Mouse (Mus musculus) stomach, embryonic 14.5 days (tissue): ENCODE data around the gene Mtf1. TPM values are rescaled to one million over a fixed set of nuclear protein-coding genes. Genes with fewer than 3 reads are reported as not detected.

Source experiments
- ATAC-seq: fragments of 200-750 bp; cut with Nextera tagmentation; 2 replicates; pipeline ENCODE4 v1.8.0; 2017; ENCODE audit warnings: low read depth, moderate TSS enrichment; ENCODE audit not compliant: insufficient number of reproducible peaks, insufficient read depth, low FRiP score
- H3K27ac ChIP-seq: fragments of 300-500 bp; sonication (generic); 2 replicates; pipeline ENCODE4 v1.5.1; 2014; ENCODE audit warnings: mild to moderate bottlenecking, low read length, moderate library complexity, mixed read lengths
- H3K27me3 ChIP-seq: fragments of 300-500 bp; sonication (generic); 2 replicates; pipeline ENCODE4 v1.6.1; 2014; ENCODE audit warnings: low read length, control low read depth, mixed read lengths; ENCODE audit not compliant: control insufficient read depth, insufficient read depth
- H3K36me3 ChIP-seq: fragments of 300-500 bp; sonication (generic); 2 replicates; pipeline ENCODE4 v1.6.1; 2014; ENCODE audit warnings: mild to moderate bottlenecking, control low read depth, low read length, moderate library complexity, mixed read lengths; ENCODE audit not compliant: control insufficient read depth, insufficient read depth
- H3K4me1 ChIP-seq: fragments of 300-500 bp; sonication (generic); 2 replicates; pipeline ENCODE4 v1.6.1; 2014; ENCODE audit warnings: low read length, control low read depth, mixed read lengths; ENCODE audit not compliant: control insufficient read depth, insufficient read depth
- H3K4me2 ChIP-seq: fragments of 300-500 bp; sonication (generic); replicated peaks from 2 replicates; pipeline ENCODE4 v1.6.1; 2014; ENCODE audit warnings: low read depth, low read length, control low read depth
- H3K4me3 ChIP-seq: fragments of 300-500 bp; sonication (generic); 2 replicates; pipeline ENCODE4 v1.5.1; 2014; ENCODE audit warnings: low read depth, low read length, control low read depth
- H3K9ac ChIP-seq: fragments of 300-500 bp; sonication (generic); replicated peaks from 2 replicates; pipeline ENCODE4 v1.6.1; 2014; ENCODE audit warnings: low read depth, mild to moderate bottlenecking, control low read depth, low read length, moderate library complexity, mixed read lengths
- H3K9me3 ChIP-seq: fragments of 300-500 bp; sonication (generic); 2 replicates; pipeline ENCODE4 v1.6.1; 2016; ENCODE audit warnings: low read depth, low read length, control low read depth; ENCODE audit not compliant: control insufficient read depth
- WGBS: fragments of 180-500 bp; shearing (Covaris S2); extraction: QIAGEN DNeasy Blood & Tissue Kit; methylation state at CpG from one replicate; pipeline ENCODE4 v1.1.7; 2014; 5-methylcytosine and 5-hydroxymethylcytosine counted together
- polyA plus RNA-seq: library from polyadenylated mRNA; unstranded; fragments of >200 nt; fragmentation: Nextera tagmentation; extraction: Ambion mirVana; gene quantifications from 2 replicates; pipeline ENCODE4 v1.2.1, GENCODE M21; 2014

Mtf1 gene
- polyA plus RNA-seq, 1 experiment from 2014 or later = 14.1 TPM

DNA sequence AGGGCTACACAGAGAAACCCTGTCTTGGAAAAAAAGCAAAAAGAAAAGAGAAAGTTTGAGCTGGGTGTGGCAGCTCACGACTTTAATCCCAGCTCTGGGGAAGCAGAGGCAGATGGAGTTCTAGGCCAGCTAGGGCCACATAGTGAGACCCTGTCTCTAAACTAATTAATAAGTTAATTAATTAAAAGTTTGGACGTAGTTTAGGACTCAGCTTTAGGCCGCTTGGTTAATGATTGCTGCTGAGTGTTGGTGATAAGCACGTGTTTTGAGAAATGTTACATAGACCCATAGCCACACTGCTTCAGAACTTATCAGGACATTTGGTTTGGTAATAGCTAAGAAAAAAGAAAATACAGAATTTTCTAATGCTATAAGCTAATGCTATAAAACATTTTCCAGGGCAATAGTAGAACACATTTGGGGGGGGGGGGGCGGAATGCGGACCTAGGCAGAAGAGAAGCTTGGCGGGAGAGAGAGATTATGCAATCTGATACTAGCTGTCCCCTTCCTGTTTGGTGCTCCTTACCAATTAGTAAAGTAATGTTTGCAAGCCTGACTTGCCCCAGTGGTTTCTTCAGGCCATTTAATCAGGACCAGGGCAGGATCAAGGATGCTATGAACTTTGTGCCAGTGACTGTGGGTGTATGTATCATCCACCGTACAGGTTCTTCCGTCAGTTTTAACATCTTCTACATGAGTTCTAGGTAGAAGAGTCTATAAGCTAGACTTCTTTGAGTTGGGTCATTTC, 7.4 kb downstream of the Mtf1 start:
- H3K4me2 ChIP-seq = no peak overlapping the region
- no peak overlapping the region for H3K4me3 ChIP-seq
- 78% methylated on average over 9 of the region's 9 CpGs for WGBS
- H3K9me3 ChIP-seq = no peaks in the 10 kb centered on the region
- ATAC-seq = no peak
- no peak overlapping the region for H3K9ac ChIP-seq
- no peaks in the 10 kb centered on the region for H3K4me1 ChIP-seq
- no peaks in the 10 kb centered on the region for H3K27me3 ChIP-seq
- H3K27ac ChIP-seq = no peak overlapping the region
- H3K36me3 ChIP-seq = peaks cover 18% of the 10 kb centered on the region

DNA sequence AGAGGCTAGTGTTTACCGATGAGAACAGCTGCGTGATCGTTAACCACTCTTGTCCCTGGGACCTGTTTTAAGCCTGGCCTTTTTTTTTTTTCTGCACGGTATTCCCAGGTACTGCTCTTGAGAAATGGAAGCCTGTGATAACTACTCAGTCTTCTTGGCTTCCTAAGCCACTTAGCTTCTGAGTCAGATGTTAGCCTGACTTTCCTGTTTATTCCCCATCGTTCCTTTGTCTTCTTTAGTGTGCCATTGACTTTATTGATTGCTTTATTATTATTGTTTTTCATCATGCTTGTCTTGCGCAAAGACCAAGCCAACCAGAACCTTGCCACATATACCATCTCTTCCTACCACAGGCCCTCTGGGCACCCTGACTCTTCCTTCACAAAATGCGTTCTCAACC, 8.2 kb downstream of the Mtf1 start:
- Histone ChIP-seq H3K27ac (no peak overlapping the region), H3K9me3 (no peaks in the 10 kb centered on the region), H3K27me3 (no peaks in the 10 kb centered on the region), H3K9ac (no peak overlapping the region), H3K36me3 (peaks cover 13% of the 10 kb centered on the region), H3K4me2 (no peak overlapping the region), H3K4me3 (no peak overlapping the region), H3K4me1 (no peaks in the 10 kb centered on the region)
- ATAC-seq = no peak
- 83% methylated on average over 7 of the region's 7 CpGs for WGBS

DNA sequence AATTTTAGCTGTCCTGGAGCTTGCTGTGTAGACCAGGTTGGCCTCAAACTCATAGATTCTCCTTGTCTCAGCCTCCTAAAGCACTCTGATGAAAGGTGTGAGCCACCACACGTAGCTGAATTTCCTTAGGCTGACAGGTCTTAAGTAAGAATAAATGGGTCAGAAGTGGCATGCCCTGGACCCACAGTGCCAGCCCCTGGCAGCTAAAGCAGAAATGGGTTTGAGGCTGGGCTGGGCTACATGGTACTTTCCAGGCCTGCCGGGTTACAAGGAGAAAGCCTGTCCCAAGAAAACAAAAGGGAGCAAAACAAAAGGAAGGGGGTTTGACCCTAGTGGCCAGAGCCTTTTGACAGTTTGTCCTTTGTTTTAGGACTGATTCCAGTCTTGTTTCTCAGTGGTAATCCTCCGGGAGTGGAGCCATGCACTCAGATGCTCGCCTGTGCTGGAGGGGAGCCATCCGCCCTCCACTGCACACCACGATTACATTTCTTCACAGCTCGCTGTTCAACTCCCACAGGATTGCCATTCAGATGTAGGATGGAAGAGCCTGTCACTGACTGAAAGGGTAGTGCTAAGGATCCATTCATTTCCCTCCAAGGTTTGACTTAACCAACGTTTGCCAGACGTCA, 9.6 kb downstream of the Mtf1 start:
- Histone ChIP-seq H3K4me1 (no peaks in the 10 kb centered on the region), H3K4me3 (no peak overlapping the region), H3K27me3 (no peaks in the 10 kb centered on the region), H3K27ac (no peak overlapping the region), H3K9ac (no peak overlapping the region), H3K36me3 (peaks cover 2% of the 10 kb centered on the region), H3K9me3 (no peaks in the 10 kb centered on the region), H3K4me2 (no peak overlapping the region)
- WGBS = 75% methylated on average over 9 of the region's 9 CpGs
- ATAC-seq = no peak

- H3K27ac ChIP-seq = no peak overlapping the region
- H3K4me1 ChIP-seq = 0 out of 2 replicates have a peak, but pooled peaks cover 4% of the 10 kb centered on the region
- no peak overlapping the region for H3K4me3 ChIP-seq
- H3K4me2 ChIP-seq = no peak overlapping the region
- WGBS = 93% methylated on average over 11 of the region's 11 CpGs
- no peak overlapping the region for H3K9ac ChIP-seq
- no peaks in the 10 kb centered on the region for H3K27me3 ChIP-seq
- H3K9me3 ChIP-seq = no peaks in the 10 kb centered on the region
- no peaks in the 10 kb centered on the region; the same call in 1 of the 2 replicates for H3K36me3 ChIP-seq
- no peak for ATAC-seq
Observed at GRCm38 (mm10) chr4:124815901-124816300, 14.0 kb downstream of the Mtf1 start.

DNA sequence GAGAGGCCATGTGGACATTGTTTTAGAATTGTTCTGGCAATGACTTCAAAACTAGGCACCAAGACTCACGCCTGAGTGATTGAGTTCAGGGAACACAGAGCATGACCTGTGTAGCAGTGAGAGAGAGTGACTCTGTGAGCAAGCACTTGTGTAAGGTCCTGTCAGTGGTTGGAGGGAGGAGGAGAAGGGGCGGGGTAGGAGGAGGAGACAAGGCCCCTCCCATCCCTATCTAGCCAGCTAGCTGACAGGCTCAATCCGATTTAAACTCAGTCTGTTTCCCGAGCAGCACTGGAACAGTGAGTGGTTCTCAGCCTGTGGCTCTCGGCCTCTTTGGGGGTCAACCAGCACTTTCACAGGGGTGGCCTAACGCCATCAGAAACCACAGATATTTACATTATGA, 15.9 kb downstream of the Mtf1 start:
- Histone ChIP-seq H3K4me2 (no peak overlapping the region), H3K9ac (no peak overlapping the region), H3K4me1 (0 out of 2 replicates have a peak, but pooled peaks cover 4% of the 10 kb centered on the region), H3K27ac (no peak overlapping the region), H3K4me3 (no peak overlapping the region), H3K36me3 (peaks cover 10% of the 10 kb centered on the region; the same call in 1 of the 2 replicates), H3K9me3 (no peaks in the 10 kb centered on the region), H3K27me3 (no peaks in the 10 kb centered on the region)
- 22% methylated on average over 6 of the region's 6 CpGs for WGBS
- ATAC-seq = peak; percentile 89

- no peaks in the 10 kb centered on the region for H3K9me3 ChIP-seq
- H3K4me2 ChIP-seq = no peak overlapping the region
- no peak overlapping the region for H3K4me3 ChIP-seq
- WGBS = 93% methylated on average over 4 of the region's 4 CpGs
- H3K9ac ChIP-seq = no peak overlapping the region
- no peak overlapping the region for H3K27ac ChIP-seq
- H3K36me3 ChIP-seq = peaks cover 10% of the 10 kb centered on the region; the same call in 1 of the 2 replicates
- ATAC-seq = no peak
- 0 out of 2 replicates have a peak, but pooled peaks cover 4% of the 10 kb centered on the region for H3K4me1 ChIP-seq
- H3K27me3 ChIP-seq = no peaks in the 10 kb centered on the region
Observed at GRCm38 (mm10) chr4:124818832-124819231, 16.9 kb downstream of the Mtf1 start.

DNA sequence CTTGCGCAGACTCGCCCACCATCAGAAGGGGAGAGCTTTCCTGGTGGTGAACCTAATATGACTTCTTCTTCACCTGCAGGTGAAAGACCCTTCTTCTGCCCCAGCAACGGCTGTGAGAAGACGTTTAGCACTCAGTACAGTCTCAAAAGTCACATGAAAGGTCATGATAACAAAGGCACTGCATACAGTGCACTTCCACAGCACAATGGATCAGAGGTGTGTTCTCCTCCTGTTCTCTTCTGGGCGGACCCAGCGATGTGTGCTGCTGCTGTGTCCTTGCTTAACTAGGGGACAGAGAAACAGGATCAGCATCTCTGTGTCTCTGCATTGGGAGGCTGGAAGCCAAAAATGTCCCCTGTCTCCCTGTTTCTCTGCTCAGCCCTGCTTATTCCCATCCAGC, 23.1 kb downstream of the Mtf1 start:
- no peaks in the 10 kb centered on the region for H3K9me3 ChIP-seq
- H3K27me3 ChIP-seq = no peaks in the 10 kb centered on the region
- H3K4me1 ChIP-seq = no peaks in the 10 kb centered on the region
- 89% methylated on average over 6 of the region's 6 CpGs for WGBS
- ATAC-seq = no peak
- H3K4me3 ChIP-seq = no peak overlapping the region
- H3K27ac ChIP-seq = no peak overlapping the region
- peaks cover 39% of the 10 kb centered on the region for H3K36me3 ChIP-seq
- H3K9ac ChIP-seq = no peak overlapping the region
- H3K4me2 ChIP-seq = no peak overlapping the region

DNA sequence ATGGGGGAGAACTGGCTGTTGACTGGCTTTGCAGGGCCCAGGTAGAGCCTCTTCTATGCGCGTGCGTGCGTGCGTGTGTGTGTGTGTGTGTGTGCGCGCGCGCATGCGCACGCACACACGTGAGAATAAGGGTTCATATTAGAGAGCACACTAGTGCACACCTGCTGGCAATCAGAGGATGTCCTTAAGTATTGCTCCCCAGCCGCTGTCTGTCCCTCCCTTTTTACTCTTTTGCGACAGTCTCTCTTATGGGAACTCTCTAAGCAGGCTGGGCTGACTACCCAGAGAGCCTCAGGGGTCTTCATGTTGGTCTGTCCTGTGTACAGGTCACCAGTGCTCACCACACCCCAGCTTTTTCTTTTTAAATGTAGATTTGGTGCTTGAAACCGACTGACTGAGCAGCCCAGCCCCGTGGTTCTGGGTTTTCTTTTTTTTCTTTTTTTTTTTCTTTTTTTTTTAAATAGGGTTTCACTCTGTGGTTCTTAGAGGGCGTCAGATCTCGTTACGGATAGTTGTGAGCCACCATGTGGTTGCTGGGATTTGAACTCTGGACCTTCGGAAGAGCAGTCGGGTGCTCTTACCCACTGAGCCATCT, 23.6 kb downstream of the Mtf1 start:
- peaks cover 44% of the 10 kb centered on the region for H3K36me3 ChIP-seq

More for the DNA sequence above, 23.6 kb downstream of the Mtf1 start:
- Histone ChIP-seq H3K27me3 (no peaks in the 10 kb centered on the region), H3K27ac (no peak overlapping the region), H3K9me3 (no peaks in the 10 kb centered on the region), H3K4me1 (no peaks in the 10 kb centered on the region), H3K9ac (no peak overlapping the region), H3K4me2 (no peak overlapping the region), H3K4me3 (no peak overlapping the region)
- WGBS = 97% methylated on average over 21 of the region's 21 CpGs
- no peak for ATAC-seq
